Mouse (Mus musculus): Measurements from ENCODE around the gene Gprc5c.

The Gprc5c gene

DNA sequence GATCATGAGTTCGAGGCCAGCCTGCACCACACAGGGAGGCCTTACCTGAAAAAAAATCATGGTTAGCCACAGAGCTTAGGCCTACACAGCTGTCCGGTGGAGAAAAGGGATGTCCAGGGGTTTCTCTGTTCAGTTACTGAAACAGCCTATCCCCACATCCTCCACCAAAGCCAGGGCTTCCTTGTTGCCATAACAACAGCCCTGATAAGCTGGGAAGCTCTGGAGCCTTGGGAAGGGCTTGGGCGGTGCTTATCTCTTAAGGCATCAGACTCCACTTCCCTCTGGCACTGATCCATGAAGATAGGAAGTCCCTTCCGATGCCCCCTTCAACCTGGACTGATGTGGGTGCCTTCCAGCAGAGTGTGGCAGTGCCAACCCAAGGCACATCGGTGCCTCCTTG is 17.8 kb upstream of the Gprc5c start:
- no peak for DNase-seq (ENCODE audit: low read depth, low spot score)

- DNase-seq (ENCODE audit: low read depth, low spot score): no peak
These were observed 7.0 kb upstream of the Gprc5c start for GRCm38 (mm10) chr11:114843818-114844463.

DNA sequence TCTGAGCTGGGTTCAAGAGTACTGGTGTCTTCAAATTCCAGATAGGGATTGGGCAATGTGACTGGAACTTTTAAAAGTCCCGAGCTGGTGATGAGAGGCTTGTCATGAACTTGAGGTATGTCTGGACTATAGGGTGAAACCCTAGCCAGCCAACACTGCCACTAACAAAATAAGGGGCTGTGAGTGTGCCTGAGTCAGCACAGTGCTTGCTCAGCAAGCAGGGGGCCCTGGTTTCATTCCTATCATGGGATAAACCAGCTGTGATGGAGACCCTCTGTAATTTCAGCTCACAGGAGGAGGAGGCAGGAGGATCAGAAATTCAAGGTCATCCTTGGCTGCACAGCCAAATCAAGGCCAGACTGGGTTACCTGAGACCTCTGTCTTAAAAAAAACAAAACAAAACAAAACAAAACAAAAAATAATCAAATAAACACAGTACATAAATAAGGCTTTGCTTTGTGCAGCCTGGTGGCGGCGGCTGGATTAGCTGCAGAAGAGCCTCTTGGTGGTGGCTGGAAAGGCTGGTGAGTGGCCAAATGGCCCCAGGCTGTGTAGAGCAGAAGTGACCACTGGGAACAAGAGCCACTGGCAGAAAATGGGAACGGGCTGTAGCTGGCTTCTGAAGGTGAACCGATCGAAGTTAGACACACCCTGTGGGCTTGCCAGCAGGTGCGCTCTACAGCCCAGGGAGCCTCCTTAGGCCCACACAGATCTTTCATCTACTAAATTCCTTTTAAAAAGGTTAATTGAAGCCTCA is 6.3 kb upstream of the Gprc5c start:
- DNase-seq (ENCODE audit: low read depth, low spot score): no peak

- no peak for DNase-seq (ENCODE audit: low read depth, low spot score)
These were observed 4.6 kb upstream of the Gprc5c start for GRCm38 (mm10) chr11:114846336-114846735.

GRCm38 (mm10) chr11:114847008-114847407 is 3.9 kb upstream of the Gprc5c start:
- no peak for DNase-seq (ENCODE audit: low read depth, low spot score)

DNA sequence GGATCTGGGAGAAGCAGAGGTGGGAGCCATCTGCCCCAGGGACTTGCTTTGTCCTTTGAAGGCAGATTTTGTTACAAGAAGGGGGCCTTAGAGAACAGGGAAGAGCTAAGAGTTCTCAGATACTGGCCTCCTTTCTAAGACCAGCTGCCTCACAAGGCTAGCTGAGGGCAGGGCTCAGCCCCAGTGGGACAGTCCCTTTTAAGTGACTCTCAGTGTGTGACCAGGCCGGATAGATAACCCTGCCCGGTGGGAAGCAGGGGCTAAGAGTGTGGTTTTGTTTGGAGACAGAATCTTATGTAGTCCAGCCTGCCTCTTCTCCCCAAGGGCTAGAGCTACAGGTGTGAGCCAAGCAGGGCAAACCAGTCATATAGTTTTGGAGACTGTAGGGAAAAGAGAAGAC is 1.4 kb upstream of the Gprc5c start:
- DNase-seq (ENCODE audit: low read depth, low spot score): no peak

DNA sequence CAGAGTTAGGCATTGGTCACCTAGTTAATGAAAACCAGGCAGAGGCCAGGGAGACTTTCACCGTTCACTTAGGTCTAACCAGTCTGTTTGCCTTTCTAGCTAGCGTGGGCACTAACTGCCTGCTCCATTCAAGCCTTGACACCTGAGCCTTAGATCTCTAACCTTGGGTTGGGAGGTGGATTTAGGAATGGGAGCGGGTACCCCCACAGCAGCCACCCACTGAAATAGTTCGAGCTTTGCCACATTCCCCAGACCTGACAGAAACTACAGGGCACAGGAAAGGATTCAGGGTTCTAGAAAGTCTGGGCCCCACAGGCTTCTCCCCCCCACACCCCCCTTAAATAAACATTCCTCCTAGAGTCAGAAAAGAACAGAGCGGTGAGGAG is 893 bp upstream of the Gprc5c start:
- no peak for DNase-seq (ENCODE audit: low read depth, low spot score)

DNA sequence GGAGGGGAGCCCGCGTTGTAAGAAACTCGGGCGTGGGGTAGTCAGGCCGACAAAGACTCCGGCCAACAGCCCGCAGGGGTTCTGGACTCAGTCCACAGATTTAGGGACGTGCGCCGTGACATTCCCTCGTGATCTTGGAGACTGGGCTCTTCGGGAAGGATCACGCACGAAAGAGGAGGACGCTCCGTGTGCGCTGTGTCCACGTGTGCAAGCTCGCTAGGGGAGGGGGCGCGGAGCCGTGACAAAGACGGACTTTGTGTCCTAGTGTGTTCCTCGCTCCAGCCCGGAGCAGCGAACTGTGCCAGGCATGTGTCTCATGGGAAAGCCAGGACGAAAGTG is 286 bp downstream of the Gprc5c start:
- DNase-seq (ENCODE audit: low read depth, low spot score): no peak

DNA sequence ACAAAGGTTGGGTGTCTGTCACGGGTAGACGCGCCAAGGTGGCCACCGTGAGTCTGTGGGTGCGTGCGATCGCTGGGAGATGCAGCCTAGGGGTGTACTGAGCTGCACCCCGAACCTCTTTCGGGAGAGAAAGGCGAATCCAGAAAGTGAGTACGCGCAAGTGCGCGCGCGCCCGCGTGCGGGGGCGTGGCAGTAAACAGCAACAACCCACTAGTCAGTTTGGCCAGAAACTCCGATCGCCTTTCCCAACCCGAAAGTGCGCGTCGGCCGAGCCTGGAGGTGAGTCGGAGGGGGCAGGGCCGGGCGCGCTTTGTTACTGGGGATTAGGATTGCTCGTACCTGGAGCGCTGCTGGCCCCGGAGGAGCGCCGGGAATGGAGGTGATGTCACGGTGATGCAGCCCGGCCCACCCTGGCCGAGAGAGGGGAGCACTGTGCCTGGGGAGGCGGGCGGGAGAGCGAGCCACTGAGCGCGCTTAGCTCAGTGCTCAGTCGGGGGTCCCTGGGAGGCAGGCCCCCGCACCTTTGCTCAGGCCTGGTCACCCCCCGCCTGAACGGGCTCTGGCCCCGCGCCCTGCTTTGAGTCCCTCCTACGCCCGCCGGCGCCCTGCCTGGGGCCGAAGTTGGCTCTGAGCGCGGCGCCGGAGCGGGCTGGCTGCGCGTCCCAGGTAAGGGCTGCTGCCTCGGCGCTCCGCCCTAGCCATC is 807 bp downstream of the Gprc5c start:
- peak; percentile 77 for DNase-seq (ENCODE audit: low read depth, low spot score)

DNA sequence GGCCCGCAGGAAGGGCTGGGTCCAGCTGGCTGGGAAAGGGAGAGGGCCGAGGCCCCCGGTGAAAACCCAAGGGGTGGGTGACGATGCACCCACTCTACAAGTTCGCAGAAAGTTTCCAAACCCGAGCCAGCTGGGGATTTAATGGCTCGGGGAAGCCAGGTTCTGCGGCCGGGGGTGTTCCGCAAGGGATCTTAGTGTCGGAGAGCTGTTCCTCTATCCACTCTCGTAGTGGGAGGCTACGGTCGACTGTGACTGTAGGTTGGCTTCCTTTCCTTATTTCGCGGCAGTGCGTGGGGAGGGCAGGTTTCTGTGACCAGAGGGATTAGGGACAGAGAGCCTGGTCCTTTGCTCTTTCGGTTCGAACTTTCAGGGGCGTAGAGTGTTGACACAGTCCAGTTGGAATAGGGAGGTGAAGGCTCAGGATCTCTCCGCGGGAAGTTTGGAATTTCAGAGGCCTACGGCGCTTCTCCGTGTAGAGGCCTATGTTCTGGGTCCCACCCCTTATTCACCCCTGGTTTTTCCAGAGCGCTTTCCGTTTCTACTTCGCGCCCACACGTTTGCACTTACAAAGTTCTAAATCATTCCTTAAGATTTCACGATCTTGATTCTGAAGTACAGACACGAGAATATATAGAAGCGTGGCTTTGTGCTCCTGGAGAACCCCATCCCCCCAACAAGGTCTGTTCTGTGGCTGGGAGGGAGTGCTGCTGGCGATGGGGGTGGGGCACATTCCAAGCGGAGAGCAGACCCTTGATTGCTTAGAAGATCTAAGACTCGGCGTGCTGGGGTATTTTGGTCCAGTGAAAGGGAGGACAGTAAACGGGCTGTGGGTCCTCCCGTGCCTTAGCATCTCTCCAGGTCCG is 1.6 kb downstream of the Gprc5c start:
- DNase-seq (ENCODE audit: low read depth, low spot score): peak; percentile 70

DNA sequence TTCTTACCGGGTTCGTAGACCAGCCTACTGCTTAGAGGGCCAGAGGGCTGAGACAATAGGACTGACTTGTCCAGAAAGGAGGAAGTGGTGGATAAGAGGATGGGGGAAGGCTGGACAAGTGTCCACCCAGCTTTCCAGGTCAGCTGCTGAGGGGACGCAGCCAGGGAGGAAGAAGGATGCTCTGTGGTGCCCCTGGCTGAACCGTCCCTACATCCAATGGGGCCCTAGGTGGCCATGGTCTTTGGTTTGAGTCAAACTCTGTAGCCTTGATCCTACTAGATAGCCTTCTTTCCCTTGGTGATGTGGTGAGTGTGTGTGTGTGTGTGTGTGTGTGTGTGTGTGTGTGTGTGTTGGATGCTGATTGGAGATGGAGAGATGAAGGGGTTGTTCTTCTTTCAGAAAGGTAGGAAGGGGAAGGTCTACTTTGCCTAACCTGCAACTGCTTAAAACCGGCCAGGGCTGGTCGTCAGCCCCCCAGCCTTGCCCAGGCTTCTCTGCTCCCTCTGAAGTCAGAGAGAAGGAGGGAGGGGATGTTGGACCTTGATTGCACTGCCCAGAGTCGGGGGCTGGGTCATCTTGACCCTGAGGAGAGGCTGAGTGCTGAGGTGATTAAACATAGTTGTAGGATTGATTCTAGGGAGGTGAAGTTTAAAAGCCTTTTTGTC is 2.4 kb downstream of the Gprc5c start:
- DNase-seq (ENCODE audit: low read depth, low spot score): no peak

DNA sequence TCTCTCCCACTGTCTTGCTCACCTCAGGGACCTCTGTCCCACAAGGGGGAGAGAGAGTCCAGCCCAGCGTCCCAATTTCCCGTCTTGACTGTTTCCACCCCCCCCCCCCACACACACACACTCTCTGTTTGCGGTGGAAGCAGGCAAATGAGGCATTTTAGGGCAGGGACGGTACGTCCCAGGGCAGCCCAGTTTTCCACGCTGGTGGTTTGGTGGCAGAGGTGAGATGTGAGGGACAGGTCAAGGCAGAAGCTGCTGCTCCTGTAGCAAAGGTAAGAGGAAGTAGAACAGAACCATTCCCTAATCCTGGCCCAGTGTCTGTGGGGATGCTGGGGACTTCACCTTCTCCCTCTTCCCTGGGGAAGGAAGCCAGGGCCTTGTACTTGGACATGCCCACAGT is 3.6 kb downstream of the Gprc5c start:
- DNase-seq (ENCODE audit: low read depth, low spot score): no peak

GRCm38 (mm10) chr11:114856125-114856524 is 5.2 kb downstream of the Gprc5c start:
- DNase-seq (ENCODE audit: low read depth, low spot score): no peak

DNA sequence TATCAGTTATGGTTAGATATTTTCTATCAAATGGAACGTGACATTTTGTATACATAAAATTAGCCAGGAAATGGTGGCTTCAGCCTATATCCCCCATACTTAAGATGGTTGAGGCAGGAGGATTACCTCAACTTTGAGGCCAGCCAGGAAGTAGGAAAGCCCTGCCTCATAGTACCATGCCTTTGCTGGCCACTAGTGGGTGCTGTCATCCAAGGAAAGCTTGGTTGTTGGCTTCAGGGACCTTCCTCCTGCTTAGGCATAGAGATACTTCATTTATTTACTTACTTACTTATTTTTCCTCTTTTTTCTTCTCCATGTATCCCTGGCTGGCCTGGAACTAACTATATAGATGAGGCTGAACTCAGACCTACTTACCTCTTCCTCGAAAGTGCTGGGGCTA is 7.7 kb downstream of the Gprc5c start:
- no peak for DNase-seq (ENCODE audit: low read depth, low spot score)

GRCm38 (mm10) chr11:114861057-114861456 is 10.1 kb downstream of the Gprc5c start:
- DNase-seq (ENCODE audit: low read depth, low spot score): no peak

- no peak for DNase-seq (ENCODE audit: low read depth, low spot score)
These were observed 11.7 kb downstream of the Gprc5c start for GRCm38 (mm10) chr11:114862687-114863086.

DNA sequence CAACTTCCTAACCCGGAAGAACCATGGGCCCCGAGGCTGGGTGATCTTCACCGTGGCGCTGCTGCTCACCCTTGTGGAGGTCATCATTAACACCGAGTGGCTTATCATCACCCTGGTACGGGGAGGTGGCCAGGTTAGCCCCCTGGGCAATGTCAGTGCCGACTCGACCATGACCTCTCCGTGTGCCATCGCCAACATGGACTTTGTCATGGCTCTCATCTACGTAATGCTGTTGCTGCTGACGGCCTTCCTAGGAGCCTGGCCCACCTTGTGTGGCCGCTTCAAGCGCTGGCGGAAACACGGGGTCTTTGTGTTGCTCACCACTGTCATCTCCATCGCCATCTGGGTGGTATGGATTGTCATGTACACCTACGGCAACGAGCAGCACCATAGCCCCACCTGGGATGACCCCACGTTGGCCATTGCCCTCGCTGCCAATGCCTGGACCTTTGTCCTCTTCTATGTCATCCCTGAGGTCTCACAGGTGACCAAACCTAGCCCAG is 13.0 kb downstream of the Gprc5c start:
- no peak for DNase-seq (ENCODE audit: low read depth, low spot score)

DNA sequence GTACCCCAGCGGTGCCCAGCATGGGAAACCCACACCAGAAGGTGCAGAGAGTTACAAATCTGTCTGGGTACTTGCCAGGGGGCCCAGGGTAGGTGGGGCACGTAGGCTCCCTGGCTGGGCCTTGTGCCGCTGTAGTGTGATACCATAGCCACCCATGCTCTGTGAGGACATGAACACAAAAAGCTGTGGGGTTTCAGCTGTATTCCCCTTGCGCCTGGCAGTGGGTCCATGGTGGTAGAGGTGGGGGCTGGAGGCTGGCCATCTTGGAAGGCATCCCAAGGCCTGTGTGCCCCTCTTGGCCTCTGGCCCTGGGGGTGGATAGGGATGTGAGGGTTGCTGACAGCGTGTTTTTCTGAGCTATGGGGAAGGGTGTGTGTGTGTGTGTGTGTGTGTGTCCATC is 15.0 kb downstream of the Gprc5c start:
- no peak for DNase-seq (ENCODE audit: low read depth, low spot score)

DNA sequence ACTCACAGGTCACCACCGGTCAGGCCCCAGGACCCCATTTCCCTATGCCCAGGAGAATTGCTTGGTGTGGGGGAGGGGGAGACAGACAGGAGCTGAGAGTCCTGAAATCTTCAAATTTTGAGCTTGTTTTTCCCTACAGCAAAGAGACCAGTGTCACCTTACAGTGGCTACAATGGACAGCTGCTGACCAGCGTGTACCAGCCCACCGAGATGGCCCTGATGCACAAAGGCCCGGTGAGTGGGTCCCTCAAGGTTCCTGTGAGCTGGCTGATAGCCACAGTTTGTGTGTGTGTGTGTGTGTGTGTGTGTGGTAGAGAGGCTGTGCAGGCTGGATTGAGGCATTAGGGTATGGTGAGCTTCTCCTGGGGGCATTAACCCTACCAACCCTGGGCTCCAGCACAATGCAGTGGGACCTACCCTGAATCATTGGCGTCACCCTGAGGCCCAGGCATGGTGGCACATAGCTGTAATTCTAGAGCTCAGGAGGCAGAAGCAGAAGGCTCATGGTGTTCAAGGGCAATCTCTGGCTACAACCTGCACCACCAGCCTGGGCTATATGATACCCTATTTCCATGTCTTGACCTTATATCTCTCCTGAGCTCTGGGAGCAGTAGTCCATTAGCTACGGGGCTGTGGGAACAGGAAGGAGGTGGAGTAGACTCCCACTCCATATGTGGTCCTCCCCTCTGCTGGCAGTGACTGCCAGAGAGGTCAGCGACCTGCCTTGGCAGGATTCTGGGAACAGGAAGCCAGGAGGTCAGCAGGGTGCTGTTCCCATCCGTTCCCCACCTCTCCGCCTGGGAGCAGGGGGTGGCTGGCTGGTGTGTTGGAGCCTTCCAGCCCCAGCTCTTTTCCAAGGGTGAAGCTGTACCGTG is 15.8 kb downstream of the Gprc5c start:
- DNase-seq (ENCODE audit: low read depth, low spot score): no peak

Measured in forelimb bud, embryonic 11.5 days (tissue).